Mouse (Mus musculus): Measurements from ENCODE around the gene Ndufa6. TPM values are rescaled to one million over a fixed set of nuclear protein-coding genes. Genes with fewer than 3 reads are reported as not detected.

Ndufa6 gene
- polyA plus RNA-seq, 1 experiment from 2014 or later, result 302 TPM

GRCm38 (mm10) chr15:82308416-82308815 is 45.7 kb downstream of the Ndufa6 start:
- ATAC-seq (ENCODE audit: insufficient number of reproducible peaks, insufficient read depth, low FRiP score, low TSS enrichment, low read depth), result no peak
- Histone ChIP-seq H3K4me3 (replicated peaks) (no peak overlapping the region), H3K36me3 (no peaks in the 10 kb centered on the region), H3K4me2 (no peak overlapping the region), H3K9me3 (no peaks in the 10 kb centered on the region), H3K27ac (no peak overlapping the region), H3K9ac (replicated peaks) (no peak overlapping the region), H3K27me3 (no peaks in the 10 kb centered on the region), H3K4me1 (replicated peaks) (no peaks in the 10 kb centered on the region; the same call in 1 of the 2 replicates)
- 71% methylated on average over 3 of the region's 3 CpGs for WGBS

GRCm38 (mm10) chr15:82307107-82307506 is 47.0 kb downstream of the Ndufa6 start:
- ATAC-seq (ENCODE audit: insufficient number of reproducible peaks, insufficient read depth, low FRiP score, low TSS enrichment, low read depth), result no peak
- H3K27ac ChIP-seq, result no peak overlapping the region
- H3K36me3 ChIP-seq, result no peaks in the 10 kb centered on the region
- no peaks in the 10 kb centered on the region for H3K9me3 ChIP-seq
- 77% methylated on average over 3 of the region's 3 CpGs for WGBS
- no peaks in the 10 kb centered on the region; the same call in 1 of the 2 replicates for H3K4me1 ChIP-seq (replicated peaks)
- no peak overlapping the region for H3K4me2 ChIP-seq
- no peak overlapping the region for H3K9ac ChIP-seq (replicated peaks)
- no peak overlapping the region for H3K4me3 ChIP-seq (replicated peaks)
- no peaks in the 10 kb centered on the region for H3K27me3 ChIP-seq

Small RNAs within 50 kb of the gene (microRNA-seq; reads per million reads assigned to microRNA genes)
- gene Mir7684, result not detected

Other genes starting within 250 kb of the Ndufa6 start
- 23.4 and 26.6 TPM in 2 replicates for gene Ccdc134, start 226.4 kb downstream of the Ndufa6 start, polyA plus RNA-seq (2016; fragmentation: Nextera tagmentation; extraction: Ambion mirVana)
- 186 and 188 TPM in 2 replicates for gene Srebf2, start 207.1 kb downstream of the Ndufa6 start, polyA plus RNA-seq (2016; fragmentation: Nextera tagmentation; extraction: Ambion mirVana)
- gene Shisa8, start 141.5 kb downstream of the Ndufa6 start, polyA plus RNA-seq (2016; fragmentation: Nextera tagmentation; extraction: Ambion mirVana), result 0.10 and 0.23 TPM in 2 replicates
- 0.10 TPM in 1 of 2 replicates, not detected in the other for gene Tnfrsf13c, start 130.0 kb downstream of the Ndufa6 start, polyA plus RNA-seq (2016; fragmentation: Nextera tagmentation; extraction: Ambion mirVana)
- 75.5 and 75.7 TPM in 2 replicates for gene Cenpm, start 109.6 kb downstream of the Ndufa6 start, polyA plus RNA-seq (2016; fragmentation: Nextera tagmentation; extraction: Ambion mirVana)
- gene 1500009C09Rik, start 101.9 kb downstream of the Ndufa6 start, polyA plus RNA-seq (2016; fragmentation: Nextera tagmentation; extraction: Ambion mirVana), result not detected in 2 replicates
- gene Sept3, start 79.4 kb downstream of the Ndufa6 start, polyA plus RNA-seq (2016; fragmentation: Nextera tagmentation; extraction: Ambion mirVana), result 45.5 and 46.3 TPM in 2 replicates
- gene Wbp2nl, start 55.4 kb downstream of the Ndufa6 start, polyA plus RNA-seq (2016; fragmentation: Nextera tagmentation; extraction: Ambion mirVana), result not detected in 2 replicates
- 33.6 and 34.1 TPM in 2 replicates for gene Naga, start 15.4 kb downstream of the Ndufa6 start, polyA plus RNA-seq (2016; fragmentation: Nextera tagmentation; extraction: Ambion mirVana)
- gene Pheta2, start 15.4 kb downstream of the Ndufa6 start, polyA plus RNA-seq (2016; fragmentation: Nextera tagmentation; extraction: Ambion mirVana), result 11.0 and 11.3 TPM in 2 replicates
- gene Smdt1, start 15.4 kb downstream of the Ndufa6 start, polyA plus RNA-seq (2016; fragmentation: Nextera tagmentation; extraction: Ambion mirVana), result 204 and 226 TPM in 2 replicates
- 3.3 and 5.2 TPM in 2 replicates for gene Cyp2d22, start 25.9 kb upstream of the Ndufa6 start, polyA plus RNA-seq (2016; fragmentation: Nextera tagmentation; extraction: Ambion mirVana)
- not detected in 2 replicates for gene Cyp2d11, start 39.7 kb upstream of the Ndufa6 start, polyA plus RNA-seq (2016; fragmentation: Nextera tagmentation; extraction: Ambion mirVana)
- not detected in 2 replicates for gene Cyp2d10, start 52.9 kb upstream of the Ndufa6 start, polyA plus RNA-seq (2016; fragmentation: Nextera tagmentation; extraction: Ambion mirVana)
- not detected in 2 replicates for gene Cyp2d9, start 79.1 kb upstream of the Ndufa6 start, polyA plus RNA-seq (2016; fragmentation: Nextera tagmentation; extraction: Ambion mirVana)
- not detected in 2 replicates for gene Cyp2d12, start 200.8 kb upstream of the Ndufa6 start, polyA plus RNA-seq (2016; fragmentation: Nextera tagmentation; extraction: Ambion mirVana)

Data from limb, embryonic 12.5 days (tissue).